Comparison of ENCODE assay signal across 29 mouse cellular contexts in genomic region chr17:26628936-26629335, GRCm38 (mm10). TPM values are rescaled to one million over a fixed set of nuclear protein-coding genes. Genes with fewer than 3 reads are reported as not detected.
DNase-seq lines count a peak whose midpoint lies in the region; ATAC-seq lines count a peak whose summit lies in the region.
"Had no signal": no experiment of that assay in that cellular context is flagged by ENCODE, and none has a peak within 500 bp of the region (broad histone marks: within the 10 kb centered on the region; RNA-seq: fewer than 3 reads in every experiment).

No protein-coding gene starts in this region.

- no peak overlapping the region for H3K27ac ChIP-seq in heart, embryonic 12.5 days (ENCODE audit: poor library complexity, severe bottlenecking)
- H3K27ac ChIP-seq: embryonic facial prominence, embryonic 10.5 days; embryonic facial prominence, embryonic 13.5 days; forebrain, embryonic 12.5 days; forebrain, embryonic 15.5 days; gastrocnemius, adult 2 months; heart, embryonic 13.5 days; hindbrain, embryonic 10.5 days; hindbrain, embryonic 13.5 days; intestine, embryonic 15.5 days had no signal

- peak; percentile 45 for DNase-seq in adrenal gland, adult 2 months
- no peak for DNase-seq in adrenal gland, adult 18-20 months (ENCODE audit: low spot score in 2 of 2)
- no peak for DNase-seq in heart, postnatal 14 days
- peak; percentile 61 for DNase-seq in brain, adult 2 months (ENCODE audit: low read depth, low spot score)
- DNase-seq in thymus, adult 18-20 months: no peak
- DNase-seq: adrenal gland, adult 8-10 months; adrenal gland, postnatal 36 days; cerebellum, adult 11-12 months; cerebellum, adult 8-10 months; cerebellum, postnatal 10 days; cerebellum, postnatal 36 days; embryo, embryonic 11 days; gastrocnemius, adult 2 months; gastrocnemius, postnatal 14 days; heart, adult 18-20 months; heart, postnatal 36 days; kidney, adult 11 months had no signal

- H3K4me3 ChIP-seq in heart, embryonic 12.5 days: no peak overlapping the region
- H3K4me3 ChIP-seq: embryonic facial prominence, embryonic 10.5 days; embryonic facial prominence, embryonic 13.5 days; erythroblast, embryonic 14.5 days; forebrain, embryonic 12.5 days; forebrain, embryonic 15.5 days; gastrocnemius, adult 2 months; heart, embryonic 13.5 days; hindbrain, embryonic 10.5 days; hindbrain, embryonic 13.5 days; intestine, embryonic 15.5 days had no signal

- intact Hi-C loops in heart, postnatal 14 days (cut with DNase I): no loop called here

- ATAC-seq in heart, embryonic 12.5 days (ENCODE audit: insufficient number of reproducible peaks, low FRiP score): 0 out of 2 replicates have a peak, but pooled peaks have one; percentile 16
- ATAC-seq: activated CD4-positive, CD25-positive, alpha-beta regulatory T cell, adult 4 months; forebrain, embryonic 15.5 days; hindbrain, embryonic 16.5 days; intestine, embryonic 15.5 days had no signal

- no peaks in the 10 kb centered on the region for H3K4me1 ChIP-seq in heart, embryonic 12.5 days (replicated peaks)
- H3K4me1 ChIP-seq: embryonic facial prominence, embryonic 10.5 days; embryonic facial prominence, embryonic 13.5 days; forebrain, embryonic 12.5 days; forebrain, embryonic 15.5 days; heart, embryonic 13.5 days; hindbrain, embryonic 10.5 days; hindbrain, embryonic 13.5 days had no signal

- WGBS in heart, embryonic 12.5 days: 92% methylated on average over 3 of the region's 3 CpGs

- H3K4me2 ChIP-seq in heart, embryonic 12.5 days: no peak overlapping the region
- H3K4me2 ChIP-seq: embryonic facial prominence, embryonic 13.5 days; forebrain, embryonic 12.5 days; forebrain, embryonic 15.5 days; heart, embryonic 13.5 days; hindbrain, embryonic 13.5 days; intestine, embryonic 15.5 days had no signal

- peaks cover 97% of the 10 kb centered on the region for H3K36me3 ChIP-seq in heart, embryonic 12.5 days

- no peaks in the 10 kb centered on the region for H3K9me3 ChIP-seq in heart, embryonic 12.5 days (replicated peaks)
- H3K9me3 ChIP-seq: embryonic facial prominence, embryonic 10.5 days; embryonic facial prominence, embryonic 13.5 days; forebrain, embryonic 12.5 days; forebrain, embryonic 15.5 days; heart, embryonic 13.5 days; hindbrain, embryonic 10.5 days; hindbrain, embryonic 13.5 days; intestine, embryonic 15.5 days had no signal

- no peak overlapping the region for H3K9ac ChIP-seq in heart, embryonic 12.5 days
- H3K9ac ChIP-seq: embryonic facial prominence, embryonic 13.5 days; forebrain, embryonic 12.5 days; forebrain, embryonic 15.5 days; heart, embryonic 13.5 days; hindbrain, embryonic 13.5 days; intestine, embryonic 15.5 days had no signal

- H3K27me3 ChIP-seq in heart, embryonic 12.5 days (replicated peaks): no peaks in the 10 kb centered on the region
- H3K27me3 ChIP-seq: embryonic facial prominence, embryonic 13.5 days; forebrain, embryonic 12.5 days; forebrain, embryonic 15.5 days; heart, embryonic 13.5 days; hindbrain, embryonic 13.5 days; intestine, embryonic 15.5 days had no signal

RNA-seq across cellular contexts. Expression of gene Atp6v0e, which starts 34.1 kb away (rescaled TPM):
- 100 to 1,000 TPM; 213 to 229 TPM for total RNA-seq in adrenal gland, adult 2 months (2021)
- 193 and 215 TPM in 2 replicates for polyA plus RNA-seq in adrenal gland, adult 2 months (2012; rRNA removed)
- 100 to 1,000 TPM; 215 to 234 TPM for total RNA-seq in adrenal gland, adult 18-20 months (2021)
- polyA plus RNA-seq in heart, embryonic 12.5 days (2016; fragmentation: Nextera tagmentation; extraction: Ambion mirVana): 176 and 193 TPM in 2 replicates
- 10 to 100 TPM; 68.1 to 71.3 TPM for total RNA-seq in heart, postnatal 14 days (2021)

Comparison
In these comparisons a context has a peak if more than half of its experiments do, and no peak if none do; other contexts are left out.
1. DNase-seq: peak in adrenal gland, adult 2 months (single experiment) and brain, adult 2 months (single experiment); none in adrenal gland, adult 18-20 months (0 of 2), heart, postnatal 14 days (0 of 2) and thymus, adult 18-20 months (0 of 2).